Mouse (Mus musculus): ENCODE results near the gene Qsox1. TPM values are rescaled to one million over a fixed set of nuclear protein-coding genes. Genes with fewer than 3 reads are reported as not detected.

Gene Qsox1
- polyA plus RNA-seq, 1 experiment from 2014 or later: 26.3 TPM

DNA sequence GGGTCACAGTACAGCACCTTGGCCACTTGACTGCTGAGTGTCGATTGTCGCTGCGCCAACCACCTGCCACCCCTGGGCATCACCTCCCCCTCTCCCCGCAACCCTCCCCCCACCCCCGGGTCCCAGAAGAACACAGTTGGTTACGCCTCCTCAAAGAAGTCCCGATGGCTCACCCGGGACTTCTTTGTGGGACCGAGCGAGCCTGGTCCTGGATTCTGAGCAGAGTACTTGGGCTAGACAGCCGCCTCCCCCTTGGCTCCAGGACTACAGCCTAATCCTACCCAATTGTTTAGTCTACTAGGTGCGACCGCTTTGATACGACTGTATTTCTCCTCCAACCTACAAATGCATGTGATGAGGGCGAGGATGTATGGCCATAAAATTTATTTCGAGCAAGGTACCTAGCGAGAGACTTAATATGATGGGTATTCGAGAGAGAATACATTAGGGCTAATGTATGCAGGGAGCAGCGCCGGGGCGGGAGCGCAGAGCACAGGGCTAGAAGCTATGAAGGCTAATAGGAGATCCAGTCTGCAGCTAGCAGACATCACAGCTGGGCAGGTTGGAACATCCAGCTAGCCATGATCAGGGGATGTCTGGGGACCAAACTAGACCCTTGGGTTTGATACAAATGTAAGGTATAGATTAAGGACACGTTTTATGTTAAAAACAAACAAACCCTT is 83.4 kb downstream of the Qsox1 start:
- WGBS: 5% methylated on average over 23 of the region's 23 CpGs
- no peaks in the 10 kb centered on the region for H3K36me3 ChIP-seq (ENCODE audit: control insufficient read depth, insufficient read depth, low read length)
- no peaks in the 10 kb centered on the region for H3K9me3 ChIP-seq (ENCODE audit: control insufficient read depth, low read length)

DNA sequence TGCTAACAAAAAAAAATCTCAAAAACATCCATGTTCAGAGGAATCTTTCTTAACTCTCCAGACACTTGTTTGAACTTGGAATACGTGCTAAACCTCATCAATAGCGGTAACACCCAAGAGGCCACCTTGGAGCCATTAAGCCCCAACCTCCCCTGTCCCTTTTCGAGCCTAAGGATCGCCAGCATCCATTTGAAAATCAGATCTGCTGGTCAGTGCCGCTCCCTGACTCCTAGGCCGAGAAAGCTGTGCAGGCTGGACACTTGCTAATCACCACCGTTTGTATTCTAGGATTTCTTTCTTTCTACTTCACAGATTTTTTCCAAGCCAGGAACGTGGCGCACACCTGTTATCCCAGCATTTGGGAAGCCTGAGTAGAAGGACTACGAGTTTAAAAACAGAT is 84.9 kb downstream of the Qsox1 start:
- H3K27me3 ChIP-seq (replicated peaks; ENCODE audit: control insufficient read depth, insufficient read depth, low read length): peaks cover 80% of the 10 kb centered on the region
- ATAC-seq (replicated peaks; ENCODE audit: low FRiP score): no peak
- no peaks in the 10 kb centered on the region for H3K36me3 ChIP-seq (ENCODE audit: control insufficient read depth, insufficient read depth, low read length)
- no peak overlapping the region for H3K4me3 ChIP-seq (ENCODE audit: low read depth, low read length)
- H3K4me2 ChIP-seq: no peak overlapping the region
- H3K4me1 ChIP-seq (replicated peaks; ENCODE audit: control insufficient read depth, insufficient read depth, low read length): no peaks in the 10 kb centered on the region
- no peak for DNase-seq (ENCODE audit: low spot score)
- 40% methylated on average over 10 of the region's 10 CpGs for WGBS
- H3K9me3 ChIP-seq (ENCODE audit: control insufficient read depth, low read length): no peaks in the 10 kb centered on the region
- no peak overlapping the region for H3K9ac ChIP-seq (ENCODE audit: low read depth, low read length)
- no peak overlapping the region for H3K27ac ChIP-seq (ENCODE audit: low read depth, low read length)

More for the DNA sequence above, 83.4 kb downstream of the Qsox1 start:
- Histone ChIP-seq H3K27me3 (replicated peaks; ENCODE audit: control insufficient read depth, insufficient read depth, low read length) (peaks cover 80% of the 10 kb centered on the region), H3K4me1 (replicated peaks; ENCODE audit: control insufficient read depth, insufficient read depth, low read length) (no peaks in the 10 kb centered on the region), H3K27ac (ENCODE audit: low read depth, low read length) (no peak overlapping the region), H3K4me3 (ENCODE audit: low read depth, low read length) (no peak overlapping the region), H3K9ac (ENCODE audit: low read depth, low read length) (no peak overlapping the region), H3K4me2 (no peak overlapping the region)
- no peak for ATAC-seq (replicated peaks; ENCODE audit: low FRiP score)
- DNase-seq (ENCODE audit: low spot score): no peak

Other genes starting within 250 kb of the Qsox1 start
- gene Lhx4, start 61.2 kb downstream of the Qsox1 start, polyA plus RNA-seq (2014; fragmentation: Nextera tagmentation; extraction: Ambion mirVana): not detected in 2 replicates
- 4.9 and 5.6 TPM in 2 replicates for gene Cep350, start 160.4 kb upstream of the Qsox1 start, polyA plus RNA-seq (2014; fragmentation: Nextera tagmentation; extraction: Ambion mirVana)
- gene Tor1aip2, start 222.5 kb upstream of the Qsox1 start, polyA plus RNA-seq (2014; fragmentation: Nextera tagmentation; extraction: Ambion mirVana): 92.8 and 104 TPM in 2 replicates
- 29.3 and 31.7 TPM in 2 replicates for gene Tor1aip1, start 223.6 kb upstream of the Qsox1 start, polyA plus RNA-seq (2014; fragmentation: Nextera tagmentation; extraction: Ambion mirVana)

Data from liver, embryonic 11.5 days (tissue).